Mouse (Mus musculus) heart, embryonic 10.5 days (tissue): ENCODE measurements around the gene Stx12. TPM values are rescaled to one million over a fixed set of nuclear protein-coding genes. Genes with fewer than 3 reads are reported as not detected.

Experiments
- DNase-seq: peaks from one replicate; pipeline ENCODE4 v3.0.0-alpha.2; 2017; ENCODE audit warnings: low spot score
- H3K27ac ChIP-seq: fragments of 300-500 bp; sonication (generic); 2 replicates; pipeline ENCODE4 v1.5.1; 2016; ENCODE audit warnings: mild to moderate bottlenecking
- H3K27me3 ChIP-seq: fragments of 300-500 bp; sonication (generic); 2 replicates; pipeline ENCODE4 v1.6.1; 2016; ENCODE audit warnings: mild to moderate bottlenecking; ENCODE audit not compliant: poor library complexity, insufficient read depth, severe bottlenecking
- H3K36me3 ChIP-seq: fragments of 300-500 bp; sonication (generic); 2 replicates; pipeline ENCODE4 v1.6.1; 2016; ENCODE audit warnings: mild to moderate bottlenecking, moderate library complexity
- H3K4me1 ChIP-seq: fragments of 300-500 bp; sonication (generic); 2 replicates; pipeline ENCODE4 v1.6.1; 2016; ENCODE audit warnings: mild to moderate bottlenecking
- H3K4me3 ChIP-seq: fragments of 300-500 bp; sonication (generic); 2 replicates; pipeline ENCODE4 v1.5.1; 2016; ENCODE audit warnings: mild to moderate bottlenecking, moderate library complexity
- H3K9me3 ChIP-seq: fragments of 300-500 bp; sonication (generic); 2 replicates; pipeline ENCODE4 v1.6.1; 2016; ENCODE audit warnings: mild to moderate bottlenecking, moderate library complexity
- WGBS: fragments of 180-500 bp; shearing (Covaris S2); methylation state at CpG from one replicate; pipeline ENCODE4 v1.1.7; 2016; 5-methylcytosine and 5-hydroxymethylcytosine counted together
- polyA plus RNA-seq: library from polyadenylated mRNA; unstranded; fragments of >200 nt; fragmentation: Nextera tagmentation; extraction: Ambion mirVana; gene quantifications from 2 replicates; pipeline ENCODE4 v1.2.1, GENCODE M21; 2016

The Stx12 gene
- polyA plus RNA-seq, 1 experiment from 2014 or later: 54.6 TPM

DNA sequence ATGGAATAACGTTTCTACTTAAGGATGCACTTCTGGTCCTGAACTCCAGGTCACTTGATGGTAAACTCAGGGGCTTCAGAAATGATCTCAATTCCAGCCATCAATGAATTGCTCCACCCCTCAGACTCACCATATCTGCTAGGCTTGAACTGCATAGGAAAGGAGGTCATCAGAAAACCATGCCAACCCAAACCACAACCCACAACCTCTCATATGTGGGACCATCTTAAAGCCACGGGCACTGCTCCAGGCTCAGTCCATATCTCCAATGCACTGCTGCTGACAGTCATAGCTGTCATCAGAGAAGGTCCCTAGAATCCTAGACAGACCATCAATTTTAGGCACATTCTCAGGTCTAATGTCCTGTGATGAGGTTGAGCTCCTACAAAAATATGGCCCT, 19.8 kb upstream of the Stx12 start:
- H3K4me3 ChIP-seq: no peak overlapping the region
- peaks cover 3% of the 10 kb centered on the region; the same call in 1 of the 2 replicates for H3K4me1 ChIP-seq
- no peak for DNase-seq
- H3K27ac ChIP-seq: no peak overlapping the region
- 86% methylated on average over 2 of the region's 2 CpGs for WGBS
- H3K9me3 ChIP-seq: no peaks in the 10 kb centered on the region
- H3K27me3 ChIP-seq: no peaks in the 10 kb centered on the region
- peaks cover 64% of the 10 kb centered on the region for H3K36me3 ChIP-seq

DNA sequence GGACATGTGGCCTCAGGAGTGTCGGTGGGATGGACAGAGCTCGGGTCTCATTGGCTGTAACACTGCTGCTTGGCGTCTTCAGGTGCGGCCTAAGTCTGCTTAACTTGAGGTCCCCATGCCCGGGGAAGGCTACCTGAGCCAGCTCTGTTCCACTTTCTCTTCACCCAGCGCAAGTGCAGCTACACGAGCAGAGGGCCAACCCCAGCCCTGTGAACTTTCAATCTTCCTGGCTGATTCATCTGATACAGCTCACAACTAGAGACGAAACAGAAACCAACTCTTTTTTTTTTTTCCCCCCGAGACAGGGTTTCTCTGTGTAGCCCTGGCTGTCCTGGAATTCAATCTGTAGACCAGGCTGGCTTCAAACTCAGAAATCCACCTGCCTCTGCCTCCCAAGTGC, 13.9 kb upstream of the Stx12 start:
- H3K27me3 ChIP-seq: peaks cover 10% of the 10 kb centered on the region; the same call in 1 of the 2 replicates
- WGBS: 82% methylated on average over 9 of the region's 9 CpGs

DNA sequence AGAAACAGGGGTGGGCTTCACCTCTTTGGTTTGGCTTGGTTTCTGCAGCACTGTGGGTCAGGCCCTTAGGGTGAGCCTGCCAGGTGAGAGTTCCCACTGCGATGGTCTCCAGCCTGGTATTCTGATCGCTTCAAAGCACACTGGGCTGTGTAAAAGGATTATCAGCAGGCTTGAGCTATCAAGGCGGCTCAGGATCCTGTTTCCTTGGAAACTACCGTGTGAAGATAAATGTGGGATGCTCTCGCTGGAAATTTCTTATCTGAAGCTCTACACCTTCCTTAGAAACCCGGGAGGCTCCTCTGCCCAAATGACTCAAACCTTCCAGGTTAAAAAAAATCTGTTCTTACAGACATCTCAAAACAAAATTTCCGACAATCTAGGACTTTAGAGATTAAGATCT, 10.1 kb upstream of the Stx12 start:
- WGBS: 3% methylated on average over 7 of the region's 7 CpGs
- Histone ChIP-seq H3K27me3 (peaks cover 10% of the 10 kb centered on the region; the same call in 1 of the 2 replicates), H3K9me3 (no peaks in the 10 kb centered on the region), H3K27ac (no peak overlapping the region), H3K4me1 (0 out of 2 replicates have a peak, but pooled peaks cover 5% of the 10 kb centered on the region), H3K4me3 (no peak overlapping the region), H3K36me3 (no peaks in the 10 kb centered on the region)
- DNase-seq: no peak

More for the DNA sequence above, 13.9 kb upstream of the Stx12 start:
- no peaks in the 10 kb centered on the region for H3K9me3 ChIP-seq
- no peak overlapping the region for H3K27ac ChIP-seq
- no peak for DNase-seq
- peaks cover 30% of the 10 kb centered on the region for H3K36me3 ChIP-seq
- 0 out of 2 replicates have a peak, but pooled peaks cover 5% of the 10 kb centered on the region for H3K4me1 ChIP-seq
- no peak overlapping the region for H3K4me3 ChIP-seq

DNA sequence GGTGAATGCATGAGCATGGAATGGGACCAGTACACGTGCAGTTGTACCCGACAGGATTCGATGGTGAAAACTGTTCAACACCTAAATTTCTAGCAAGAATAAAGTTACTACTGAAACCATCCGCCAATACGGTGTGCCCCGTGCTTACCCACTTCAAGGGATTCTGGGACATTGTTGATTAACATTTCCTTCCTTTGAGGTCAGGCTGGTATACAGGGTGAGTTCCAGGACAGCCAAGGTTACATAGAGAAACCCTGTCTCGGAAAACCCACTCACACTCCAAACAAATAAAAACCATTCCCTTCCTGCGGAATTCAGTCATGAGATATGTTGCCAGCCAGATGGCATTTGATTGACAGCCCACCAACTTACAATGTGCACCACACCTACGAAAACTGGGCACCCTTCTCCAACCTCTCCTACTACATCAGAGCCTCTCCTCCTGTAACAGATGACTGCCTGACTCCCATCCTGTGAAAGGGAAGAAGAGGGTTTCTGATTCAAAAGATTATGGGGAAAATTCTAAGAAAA, 600 bp upstream of the Stx12 start:
- peak overlapping the region; percentile 93 for H3K4me3 ChIP-seq
- H3K9me3 ChIP-seq: no peaks in the 10 kb centered on the region
- H3K27ac ChIP-seq: peak overlapping the region; percentile 94
- no peaks in the 10 kb centered on the region for H3K27me3 ChIP-seq
- peaks cover 9% of the 10 kb centered on the region; the same call in 1 of the 2 replicates for H3K36me3 ChIP-seq
- 14% methylated on average over 9 of the region's 9 CpGs for WGBS
- no peak for DNase-seq
- peaks cover 11% of the 10 kb centered on the region for H3K4me1 ChIP-seq

DNA sequence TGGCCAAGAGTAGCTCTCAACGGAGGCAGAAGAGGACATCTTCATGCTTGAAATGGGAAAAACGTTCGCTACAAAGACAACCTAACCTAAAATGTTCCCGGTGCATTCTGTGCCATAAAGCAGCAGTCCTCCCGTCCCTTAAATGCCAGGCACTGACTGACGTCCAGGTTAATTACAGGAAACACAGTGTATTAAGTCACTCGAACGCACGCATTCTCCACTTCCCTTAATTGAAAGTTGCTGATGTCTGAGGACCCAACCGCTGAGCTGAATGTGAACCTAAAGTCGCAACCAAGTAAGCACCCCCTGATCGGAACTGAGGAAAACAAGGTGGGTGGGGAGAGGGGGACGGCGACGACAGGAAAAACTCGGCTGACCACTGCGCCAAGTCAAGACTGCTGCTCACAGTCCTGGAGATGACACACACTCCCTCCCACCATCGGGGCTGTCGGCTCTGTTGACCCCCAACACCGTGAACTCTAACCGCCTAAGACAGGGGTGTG, 697 bp downstream of the Stx12 start:
- 4% methylated on average over 21 of the region's 21 CpGs for WGBS
- Histone ChIP-seq H3K4me1 (peaks cover 14% of the 10 kb centered on the region), H3K27ac (peak overlapping the region; percentile 94), H3K36me3 (peaks cover 12% of the 10 kb centered on the region), H3K4me3 (peak overlapping the region; percentile 93), H3K9me3 (no peaks in the 10 kb centered on the region), H3K27me3 (no peaks in the 10 kb centered on the region)
- DNase-seq: no peak

DNA sequence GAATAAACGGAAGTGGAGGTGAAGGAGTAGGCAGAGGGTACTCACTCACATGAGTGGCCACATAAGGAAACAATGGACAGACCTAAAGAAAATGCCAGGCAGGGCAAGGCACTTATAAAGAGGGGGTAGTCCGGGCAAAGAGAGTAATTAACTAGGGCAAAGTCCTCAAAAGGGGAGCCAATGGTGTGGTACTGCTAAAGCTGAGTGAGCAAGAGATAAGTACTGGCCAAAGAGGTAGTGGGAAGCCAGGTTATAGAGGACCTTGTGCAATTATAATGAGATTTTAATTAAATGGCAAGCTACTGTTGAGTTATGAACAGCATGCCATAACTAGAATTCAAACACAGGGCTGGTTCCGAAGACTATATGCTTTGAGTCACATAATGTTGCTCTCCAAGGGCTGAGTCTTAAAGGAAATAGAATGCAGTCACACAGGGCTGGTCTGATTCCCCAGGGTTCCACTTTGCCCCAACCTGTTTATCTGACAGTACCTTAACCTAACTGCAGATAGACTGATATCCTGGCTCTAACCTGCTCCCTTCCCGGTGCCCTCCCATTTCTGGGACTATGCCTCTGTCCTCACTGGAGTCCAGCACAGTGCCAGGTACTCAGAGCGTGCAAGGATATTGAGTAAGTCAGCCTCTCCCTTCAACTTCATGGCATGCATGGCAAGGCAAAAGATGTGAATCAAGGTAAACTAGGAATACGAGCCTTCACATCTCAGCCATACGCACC, 9.8 kb downstream of the Stx12 start:
- Histone ChIP-seq H3K4me3 (no peak overlapping the region), H3K27me3 (no peaks in the 10 kb centered on the region), H3K4me1 (peaks cover 30% of the 10 kb centered on the region), H3K9me3 (no peaks in the 10 kb centered on the region), H3K27ac (peak overlapping the region; percentile 67; the same call in 1 of the 2 replicates), H3K36me3 (peaks cover 24% of the 10 kb centered on the region)
- DNase-seq: no peak
- WGBS: 79% methylated on average over 7 of the region's 7 CpGs

DNA sequence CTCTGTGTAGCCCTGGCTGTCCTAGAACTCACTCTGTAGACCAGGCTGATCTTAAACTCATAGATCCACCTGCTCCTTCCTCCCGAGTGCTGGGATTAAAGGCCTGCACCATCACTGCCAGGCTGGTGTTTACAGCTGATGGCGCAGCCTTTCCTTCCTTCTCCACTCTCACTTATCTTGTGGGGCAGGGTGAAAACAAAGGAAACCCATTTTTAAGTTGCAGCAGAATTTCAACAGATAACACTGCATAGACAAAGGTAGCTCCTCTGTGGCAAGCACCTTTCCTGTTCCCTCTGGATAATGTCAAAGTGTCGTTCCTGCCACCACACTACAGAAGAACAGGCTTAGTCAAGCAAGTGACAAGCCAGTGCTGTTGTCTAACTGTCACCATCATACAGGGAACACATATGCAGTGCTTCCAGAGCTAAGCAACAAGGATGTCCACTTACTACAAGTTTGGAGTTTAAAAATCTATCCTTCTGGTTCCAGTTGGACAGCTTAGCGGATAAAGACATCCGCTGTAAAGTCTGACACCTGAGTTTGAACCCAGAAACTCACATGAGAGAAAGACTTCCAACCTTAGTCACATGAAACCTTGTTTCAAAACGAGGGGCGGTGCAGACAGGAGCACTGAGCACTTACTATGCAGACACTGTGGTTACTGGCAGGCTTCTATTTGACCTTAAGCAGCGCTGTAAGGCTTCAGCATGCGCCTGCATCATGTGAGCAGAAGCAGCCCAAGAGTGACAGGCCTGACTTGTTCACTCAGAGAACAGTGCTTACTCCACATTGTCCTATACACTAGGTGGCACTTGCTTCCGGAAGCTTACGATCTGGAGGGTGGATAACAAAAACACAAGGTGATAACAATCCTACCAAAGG, 10.6 kb downstream of the Stx12 start:
- Histone ChIP-seq H3K4me3 (no peak overlapping the region; the same call in 1 of the 2 replicates), H3K9me3 (no peaks in the 10 kb centered on the region), H3K27ac (peak overlapping the region; percentile 67), H3K4me1 (peaks cover 32% of the 10 kb centered on the region), H3K27me3 (no peaks in the 10 kb centered on the region), H3K36me3 (peaks cover 31% of the 10 kb centered on the region)
- peak; percentile 75 for DNase-seq
- WGBS: 47% methylated on average over 11 of the region's 11 CpGs

DNA sequence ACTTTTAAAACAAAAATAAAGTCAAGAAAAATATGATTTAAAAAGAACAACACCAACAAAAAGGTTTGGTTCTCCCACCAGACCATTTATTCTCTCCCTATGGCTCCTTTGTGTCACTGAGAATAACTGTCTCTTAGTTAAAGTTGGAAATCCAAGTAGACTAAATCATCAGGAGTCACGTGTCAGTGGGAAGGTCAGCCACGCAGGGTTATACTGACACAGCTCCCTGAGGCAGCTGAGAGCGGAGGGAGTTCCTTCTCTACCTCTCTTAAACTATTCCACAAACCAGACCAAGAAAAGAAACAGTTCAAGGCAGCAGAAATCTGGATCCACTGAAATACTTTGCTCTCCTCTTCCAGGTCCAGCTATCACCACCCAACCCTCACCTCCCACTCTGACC, 13.2 kb downstream of the Stx12 start:
- peaks cover 52% of the 10 kb centered on the region for H3K36me3 ChIP-seq
- H3K4me3 ChIP-seq: no peak overlapping the region
- no peak for DNase-seq
- no peaks in the 10 kb centered on the region for H3K9me3 ChIP-seq
- WGBS: 87% methylated on average over 3 of the region's 3 CpGs
- no peaks in the 10 kb centered on the region for H3K27me3 ChIP-seq
- no peak overlapping the region for H3K27ac ChIP-seq
- H3K4me1 ChIP-seq: peaks cover 32% of the 10 kb centered on the region

DNA sequence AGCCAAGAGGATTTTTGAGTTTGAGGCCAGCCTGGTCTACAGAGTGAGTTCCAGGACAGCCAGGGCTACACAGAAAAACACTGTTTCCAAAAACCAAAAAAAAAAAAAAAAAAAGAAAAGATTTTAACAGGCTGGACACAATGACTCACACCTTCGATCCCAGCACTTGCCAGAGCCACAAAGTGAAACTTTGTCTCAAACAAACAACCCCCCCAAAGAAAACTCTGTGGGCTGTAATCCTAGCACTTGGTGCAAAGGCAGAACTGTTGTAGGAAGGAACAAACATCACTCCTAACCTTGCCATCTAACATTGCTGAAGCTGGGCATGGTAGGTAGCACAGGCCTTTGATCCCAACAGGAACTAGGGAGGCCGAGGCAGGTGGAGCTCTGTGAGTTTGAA, 19.5 kb downstream of the Stx12 start:
- Histone ChIP-seq H3K4me3 (no peak overlapping the region), H3K27ac (no peak overlapping the region), H3K36me3 (peaks cover 86% of the 10 kb centered on the region), H3K9me3 (no peaks in the 10 kb centered on the region), H3K4me1 (0 out of 2 replicates have a peak, but pooled peaks cover 6% of the 10 kb centered on the region), H3K27me3 (no peaks in the 10 kb centered on the region)
- no peak for DNase-seq
- WGBS: 85% methylated on average over 2 of the region's 2 CpGs

DNA sequence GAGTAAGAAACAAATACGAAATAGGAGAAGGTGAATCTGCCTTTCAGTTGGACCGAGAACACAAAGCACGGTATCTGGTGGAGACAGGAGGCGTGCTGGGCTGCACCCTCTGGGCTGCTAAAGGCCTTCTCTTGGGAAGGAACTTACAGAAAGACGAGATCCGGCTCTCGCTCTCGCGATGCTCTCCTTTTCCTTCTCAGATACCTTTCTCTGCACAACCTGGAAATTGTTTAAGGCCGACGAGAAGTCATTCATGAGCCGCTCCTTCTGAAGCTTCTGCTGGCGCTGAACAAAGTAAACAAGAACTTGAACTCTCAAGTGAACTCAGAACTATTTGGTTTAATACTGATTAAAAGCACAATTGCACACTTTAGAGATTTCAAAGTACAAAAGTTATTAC, 21.3 kb downstream of the Stx12 start:
- DNase-seq: no peak
- Histone ChIP-seq H3K27ac (no peak overlapping the region), H3K9me3 (no peaks in the 10 kb centered on the region), H3K36me3 (peaks cover 86% of the 10 kb centered on the region), H3K27me3 (no peaks in the 10 kb centered on the region), H3K4me3 (no peak overlapping the region), H3K4me1 (no peaks in the 10 kb centered on the region)
- 92% methylated on average over 13 of the region's 13 CpGs for WGBS

DNA sequence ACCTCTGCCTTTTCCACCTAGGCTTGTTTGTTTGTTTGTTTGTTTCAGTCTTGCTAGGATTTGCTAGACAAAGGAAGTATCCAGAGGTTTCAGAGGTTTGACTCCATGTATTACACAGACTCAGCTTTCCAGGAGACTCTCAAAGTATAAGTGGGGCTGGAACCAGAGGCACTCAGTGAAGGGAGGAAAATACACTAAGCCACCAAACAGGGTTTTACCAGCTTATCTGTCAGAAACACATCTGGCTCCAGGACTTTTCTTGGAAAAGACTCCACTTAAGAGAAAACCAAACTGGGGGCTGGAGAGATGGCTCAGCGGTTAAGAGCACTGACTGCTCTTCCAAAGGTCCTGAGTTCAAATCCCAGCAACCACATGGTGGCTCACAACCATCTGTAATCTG, 23.4 kb downstream of the Stx12 start:
- H3K4me1 ChIP-seq: no peaks in the 10 kb centered on the region
- H3K36me3 ChIP-seq: peaks cover 86% of the 10 kb centered on the region
- 91% methylated on average over 1 of the region's 1 CpGs for WGBS
- DNase-seq: no peak
- H3K4me3 ChIP-seq: no peak overlapping the region
- H3K27me3 ChIP-seq: no peaks in the 10 kb centered on the region
- H3K27ac ChIP-seq: no peak overlapping the region
- H3K9me3 ChIP-seq: no peaks in the 10 kb centered on the region

DNA sequence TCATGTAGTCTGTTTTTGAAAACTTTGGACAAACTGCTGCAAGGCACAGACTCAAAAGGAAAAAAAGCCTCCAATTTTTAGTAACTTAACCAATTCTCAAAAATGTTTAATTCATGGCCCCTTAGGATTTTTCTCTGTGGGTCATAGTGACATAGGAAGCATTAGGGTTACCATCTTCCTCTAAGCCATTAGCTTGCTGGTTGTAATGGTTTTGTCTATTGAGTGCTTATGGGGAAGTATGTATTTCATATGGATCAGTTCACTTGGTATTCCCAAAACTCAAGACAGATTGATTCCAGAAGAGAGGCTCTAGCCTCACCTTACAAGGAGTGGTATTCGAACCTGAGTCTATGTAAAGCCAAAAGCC, 40.6 kb downstream of the Stx12 start:
- Histone ChIP-seq H3K27ac (peak overlapping the region; percentile 91), H3K27me3 (no peaks in the 10 kb centered on the region), H3K4me3 (peak overlapping the region; percentile 91), H3K36me3 (peaks cover 35% of the 10 kb centered on the region), H3K4me1 (peaks cover 7% of the 10 kb centered on the region), H3K9me3 (no peaks in the 10 kb centered on the region)
- no peak for DNase-seq
- WGBS: 84% methylated on average over 1 of the region's 1 CpGs
